Mouse (Mus musculus) forebrain, postnatal 0 days (tissue): Measurements from ENCODE around the gene Galnt10. TPM values are rescaled to one million over a fixed set of nuclear protein-coding genes. Genes with fewer than 3 reads are reported as not detected.

Experiments used
- ATAC-seq: fragments of 200-750 bp; cut with Nextera tagmentation; 2 replicates; pipeline ENCODE4 v1.8.0; 2017; ENCODE audit warnings: mild to moderate bottlenecking, moderate library complexity
- DNase-seq: peaks from one replicate; pipeline ENCODE4 v3.0.0-alpha.2; 2015
- H3K27ac ChIP-seq: fragments of 300-500 bp; sonication (generic); 2 replicates; pipeline ENCODE4 v1.5.1; 2014; ENCODE audit warnings: low read depth, mild to moderate bottlenecking, antibody characterized with exemption, low read length, moderate library complexity, mixed read lengths
- H3K27me3 ChIP-seq: fragments of 300-500 bp; sonication (generic); 2 replicates; pipeline ENCODE4 v1.6.1; 2014; ENCODE audit warnings: mild to moderate bottlenecking, low read length, mixed read lengths; ENCODE audit not compliant: insufficient read depth
- H3K36me3 ChIP-seq: fragments of 300-500 bp; sonication (generic); 2 replicates; pipeline ENCODE4 v1.6.1; 2014; ENCODE audit warnings: mild to moderate bottlenecking, moderate library complexity; ENCODE audit not compliant: insufficient read depth
- H3K4me1 ChIP-seq: fragments of 300-500 bp; sonication (generic); 2 replicates; pipeline ENCODE4 v1.6.1; 2014; ENCODE audit warnings: antibody characterized with exemption; ENCODE audit not compliant: insufficient read depth
- H3K4me2 ChIP-seq: fragments of 300-500 bp; sonication (generic); 2 replicates; pipeline ENCODE4 v1.6.1; 2014; ENCODE audit warnings: low read depth, mild to moderate bottlenecking, moderate library complexity
- H3K4me3 ChIP-seq: fragments of 300-500 bp; sonication (generic); 2 replicates; pipeline ENCODE4 v1.5.1; 2014; ENCODE audit warnings: low read depth, low read length, mixed read lengths
- H3K9ac ChIP-seq: fragments of 300-500 bp; sonication (generic); 2 replicates; pipeline ENCODE4 v1.6.1; 2014; ENCODE audit warnings: mild to moderate bottlenecking
- H3K9me3 ChIP-seq: fragments of 300-500 bp; sonication (generic); 2 replicates; pipeline ENCODE4 v1.6.1; 2016; ENCODE audit warnings: low read length
- CTCF ChIP-seq: sonication (generic); IDR thresholded peaks from 2 replicates; pipeline ENCODE4 v1.5.1; 2016; ENCODE audit warnings: antibody characterized with exemption, control low read depth, low read depth
- WGBS: fragments of 180-500 bp; shearing (Covaris S2); extraction: QIAGEN DNeasy Blood & Tissue Kit; methylation state at CpG from one replicate; pipeline ENCODE4 v1.1.7; 2014; 5-methylcytosine and 5-hydroxymethylcytosine counted together
- polyA plus RNA-seq: library from polyadenylated mRNA; unstranded; fragments of >200 nt; fragmentation: Nextera tagmentation; extraction: Ambion mirVana; gene quantifications from 2 replicates; pipeline ENCODE4 v1.2.1, GENCODE M21; 2015
- total RNA-seq: library from RNA; depleted of rRNA; stranded (reverse); fragments of >200 nt; gene quantifications from 2 replicates; pipeline ENCODE4 v1.2.3, GENCODE M21; 2014

The Galnt10 gene
- total and polyA plus RNA-seq, 2 experiments from 2014 or later = 9.5 to 20.7 TPM

GRCm38 (mm10) chr11:57652923-57653660 lies 7.8 kb downstream of the Galnt10 start:
- no peak overlapping the region for H3K4me3 ChIP-seq
- no peaks in the 10 kb centered on the region for H3K9me3 ChIP-seq
- H3K4me2 ChIP-seq = no peak overlapping the region
- DNase-seq (no peak), ATAC-seq (no peak)
- H3K4me1 ChIP-seq = no peaks in the 10 kb centered on the region
- WGBS = 88% methylated on average over 14 of the region's 14 CpGs
- no peak overlapping the region for H3K27ac ChIP-seq
- TF ChIP-seq CTCF = no peak
- no peak overlapping the region for H3K9ac ChIP-seq
- H3K27me3 ChIP-seq = no peaks in the 10 kb centered on the region
- H3K36me3 ChIP-seq = no peaks in the 10 kb centered on the region

DNA sequence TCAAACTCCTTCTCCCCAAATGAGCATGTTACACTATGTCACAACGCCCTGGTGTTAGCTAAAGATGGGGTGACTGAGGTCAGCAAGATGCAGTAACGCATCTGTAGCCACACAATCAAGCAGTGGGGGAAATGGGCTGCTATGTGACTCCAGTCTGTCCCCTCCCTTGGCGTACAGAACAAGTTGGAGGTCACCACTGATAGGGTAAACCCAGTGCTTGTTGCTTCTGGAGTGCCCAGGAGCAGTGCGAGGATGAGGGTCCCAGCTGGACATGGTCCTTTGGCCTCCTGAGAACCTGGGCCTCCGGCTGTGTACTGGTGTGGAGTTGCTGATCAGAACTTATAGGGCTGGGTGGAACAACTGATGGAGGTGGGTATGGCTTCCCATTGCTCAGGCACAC lies 8.6 kb downstream of the Galnt10 start:
- Histone ChIP-seq H3K4me3 (no peak overlapping the region), H3K4me2 (no peak overlapping the region), H3K27ac (no peak overlapping the region), H3K9ac (no peak overlapping the region), H3K9me3 (no peaks in the 10 kb centered on the region), H3K27me3 (no peaks in the 10 kb centered on the region), H3K4me1 (no peaks in the 10 kb centered on the region), H3K36me3 (no peaks in the 10 kb centered on the region)
- 92% methylated on average over 5 of the region's 5 CpGs for WGBS
- no peak for TF ChIP-seq CTCF
- no peak for ATAC-seq
- DNase-seq = no peak

DNA sequence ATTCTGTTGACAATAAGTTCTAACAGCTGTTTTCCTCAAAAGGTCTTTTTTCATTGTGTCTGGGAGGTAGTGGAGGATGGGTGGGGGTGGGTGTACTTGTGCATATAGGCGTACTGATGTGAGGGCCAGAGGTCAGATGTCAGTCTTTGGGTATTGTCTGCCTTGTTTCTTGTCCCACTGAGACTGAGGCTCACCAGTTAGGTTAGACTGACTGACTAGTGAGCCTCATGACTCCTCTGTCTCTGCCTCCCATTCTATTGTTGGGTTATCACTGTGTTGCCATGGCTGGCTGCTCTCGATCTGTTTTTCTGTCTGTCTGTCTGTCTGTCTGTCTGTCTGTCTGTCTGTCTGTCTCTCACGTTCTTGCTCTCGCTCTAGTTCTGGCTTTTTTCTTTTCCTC lies 9.1 kb downstream of the Galnt10 start:
- Histone ChIP-seq H3K4me2 (no peak overlapping the region), H3K9ac (no peak overlapping the region), H3K27ac (no peak overlapping the region), H3K4me3 (no peak overlapping the region), H3K4me1 (no peaks in the 10 kb centered on the region), H3K27me3 (no peaks in the 10 kb centered on the region), H3K36me3 (no peaks in the 10 kb centered on the region), H3K9me3 (no peaks in the 10 kb centered on the region)
- DNase-seq (no peak), ATAC-seq (no peak)
- TF ChIP-seq CTCF = no peak
- WGBS = 35% methylated on average over 4 of the region's 4 CpGs

- no peak for TF ChIP-seq CTCF
- no peak for DNase-seq
- WGBS = 40% methylated on average over 5 of the region's 5 CpGs
Measured at GRCm38 (mm10) chr11:57654977-57655397, 9.7 kb downstream of the Galnt10 start.

DNA sequence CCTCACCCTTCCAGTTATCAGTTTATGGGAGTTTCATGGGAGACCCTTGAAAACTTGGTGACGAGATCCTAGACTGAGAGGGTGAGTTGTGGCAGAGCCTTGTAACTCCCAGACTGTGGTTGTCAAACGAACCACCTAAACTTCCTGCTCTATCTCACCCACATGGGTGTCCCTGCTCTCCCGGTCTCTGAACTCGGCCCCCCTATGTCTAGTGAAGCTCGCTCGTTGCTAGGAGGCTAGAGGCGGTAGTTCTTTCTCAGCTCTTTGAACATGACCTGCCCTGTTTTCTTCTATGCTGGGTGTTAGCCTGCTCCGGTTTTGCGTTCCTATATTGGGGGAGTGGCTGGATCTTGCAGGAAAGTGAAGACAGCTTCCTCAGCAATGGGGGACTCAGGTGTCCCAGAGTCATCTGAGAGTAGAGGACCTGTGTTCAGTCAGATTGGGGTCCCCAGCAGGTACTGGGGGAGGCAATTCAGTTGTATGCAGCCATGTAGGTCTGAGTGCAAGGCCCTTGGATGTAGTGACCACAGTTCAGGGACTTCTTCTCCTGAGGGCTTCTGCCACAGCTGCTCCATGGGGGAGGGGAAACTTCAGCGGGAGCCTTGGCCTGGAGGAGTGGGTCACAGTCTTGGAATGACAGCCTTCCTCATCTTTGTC lies 10.6 kb downstream of the Galnt10 start:
- TF ChIP-seq CTCF = no peak
- DNase-seq (no peak), ATAC-seq (no peak)
- no peaks in the 10 kb centered on the region for H3K27me3 ChIP-seq
- H3K9me3 ChIP-seq = no peaks in the 10 kb centered on the region
- 57% methylated on average over 10 of the region's 10 CpGs for WGBS
- no peak overlapping the region for H3K4me2 ChIP-seq
- H3K27ac ChIP-seq = no peak overlapping the region
- H3K9ac ChIP-seq = no peak overlapping the region
- no peak overlapping the region for H3K4me3 ChIP-seq
- H3K36me3 ChIP-seq = no peaks in the 10 kb centered on the region
- no peaks in the 10 kb centered on the region for H3K4me1 ChIP-seq

More at GRCm38 (mm10) chr11:57654977-57655397, 9.7 kb downstream of the Galnt10 start:
- ATAC-seq = no peak
- Histone ChIP-seq H3K9me3 (no peaks in the 10 kb centered on the region), H3K27me3 (no peaks in the 10 kb centered on the region), H3K4me1 (no peaks in the 10 kb centered on the region), H3K4me2 (no peak overlapping the region), H3K36me3 (no peaks in the 10 kb centered on the region), H3K9ac (no peak overlapping the region), H3K4me3 (no peak overlapping the region), H3K27ac (no peak overlapping the region)

- Histone ChIP-seq H3K9ac (no peak overlapping the region), H3K9me3 (no peaks in the 10 kb centered on the region), H3K4me2 (no peak overlapping the region), H3K27me3 (no peaks in the 10 kb centered on the region), H3K4me3 (no peak overlapping the region), H3K4me1 (no peaks in the 10 kb centered on the region), H3K27ac (no peak overlapping the region), H3K36me3 (no peaks in the 10 kb centered on the region)
- TF ChIP-seq CTCF = no peak
- DNase-seq (no peak), ATAC-seq (peak; percentile 14; the same call in 1 of the 2 replicates)
- 43% methylated on average over 8 of the region's 8 CpGs for WGBS
Measured at GRCm38 (mm10) chr11:57656602-57657275, 11.5 kb downstream of the Galnt10 start.
